Mouse (Mus musculus): ENCODE results near the gene Gsg1l.
A peak's percentile ranks its signal among the peaks of the same experiment; 100 is the strongest.

Gsg1l gene

DNA sequence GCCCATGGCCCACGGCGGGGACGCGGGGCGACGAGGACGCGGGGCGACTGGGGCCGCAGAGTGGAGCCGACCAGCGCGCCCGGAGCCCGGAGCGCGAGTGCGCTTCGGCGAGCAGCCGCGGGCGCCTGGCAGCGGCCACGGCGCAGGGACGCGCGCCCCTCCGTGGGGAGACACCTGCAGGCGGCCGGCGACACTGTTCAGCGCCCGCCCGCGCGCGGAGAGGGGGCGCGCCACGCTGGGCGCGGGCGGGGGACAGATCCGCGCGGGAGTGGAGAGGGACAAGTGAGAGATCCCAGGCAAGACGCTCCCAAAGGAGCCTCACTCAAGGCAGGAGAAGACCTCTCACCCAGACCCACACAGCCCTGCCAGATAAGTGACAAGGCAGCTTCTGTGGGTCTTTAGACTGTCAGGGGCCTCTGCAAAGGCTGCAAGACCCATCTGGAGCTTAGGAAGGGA is at the start of gene Gsg1l:
Gsg1l (minus strand) TSS at position 126 of the 456 bp plus-strand sequence.
- DNase-seq (ENCODE audit: low read depth), result no peak

DNA sequence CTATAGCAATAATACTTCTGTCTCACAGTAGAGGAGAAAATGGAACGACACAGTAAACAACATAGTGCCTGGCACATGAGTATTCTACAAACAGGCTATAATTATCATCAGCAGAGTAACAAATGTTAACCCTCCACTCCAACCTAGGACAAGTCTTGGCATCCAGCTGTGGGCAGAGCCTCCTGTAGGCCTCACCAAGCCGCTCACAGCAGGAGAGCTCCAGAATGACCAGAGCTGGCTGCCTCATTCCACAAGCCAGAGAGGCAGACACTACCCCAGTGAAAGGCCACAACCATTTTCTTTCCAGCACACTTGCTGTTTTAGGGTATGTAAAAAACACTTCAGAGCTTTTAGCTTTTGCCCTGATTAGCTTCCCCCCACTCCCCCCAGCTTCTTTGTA is 45.5 kb upstream of the Gsg1l start:
- no peak for DNase-seq (ENCODE audit: low read depth)

DNA sequence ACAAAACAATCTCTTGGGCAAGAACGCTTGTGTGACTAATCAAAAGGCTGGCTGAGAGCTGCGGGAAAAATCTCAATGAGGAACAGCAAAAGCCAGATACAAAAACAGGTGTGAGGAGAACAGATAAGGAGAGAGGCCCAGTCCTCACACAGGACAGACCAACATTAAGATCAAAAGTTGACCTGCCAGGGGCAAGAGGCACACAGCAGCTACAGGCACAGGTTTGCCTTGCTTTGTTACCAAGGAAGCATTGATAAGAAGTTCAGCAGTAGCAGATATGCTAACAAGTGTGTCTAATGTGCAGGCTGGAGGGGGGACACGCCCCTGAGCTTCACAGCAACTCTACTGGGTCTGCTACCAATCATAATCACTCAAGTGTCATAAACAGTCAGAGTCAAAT is 44.3 kb upstream of the Gsg1l start:
- no peak for DNase-seq (ENCODE audit: low read depth)

DNA sequence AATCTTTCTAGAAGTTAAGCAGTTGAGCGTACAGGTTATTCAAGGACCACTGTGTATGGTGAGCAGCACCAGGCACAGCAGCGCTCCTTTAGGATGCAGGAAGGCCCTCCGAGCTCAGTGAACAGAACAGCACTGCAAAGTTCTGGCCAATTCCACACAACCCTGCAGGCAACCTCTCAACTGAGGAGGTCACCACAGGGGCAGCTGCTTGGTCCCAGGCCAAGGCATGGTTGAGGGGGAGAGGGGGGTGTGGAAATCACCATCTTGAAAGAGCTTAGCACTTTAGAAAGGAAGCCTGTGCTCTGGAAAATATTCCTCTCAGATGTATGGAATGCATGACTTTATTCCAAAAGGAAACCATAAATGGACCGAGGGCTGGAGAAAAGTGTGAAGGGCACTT is 39.3 kb upstream of the Gsg1l start:
- no peak for DNase-seq (ENCODE audit: low read depth)

DNA sequence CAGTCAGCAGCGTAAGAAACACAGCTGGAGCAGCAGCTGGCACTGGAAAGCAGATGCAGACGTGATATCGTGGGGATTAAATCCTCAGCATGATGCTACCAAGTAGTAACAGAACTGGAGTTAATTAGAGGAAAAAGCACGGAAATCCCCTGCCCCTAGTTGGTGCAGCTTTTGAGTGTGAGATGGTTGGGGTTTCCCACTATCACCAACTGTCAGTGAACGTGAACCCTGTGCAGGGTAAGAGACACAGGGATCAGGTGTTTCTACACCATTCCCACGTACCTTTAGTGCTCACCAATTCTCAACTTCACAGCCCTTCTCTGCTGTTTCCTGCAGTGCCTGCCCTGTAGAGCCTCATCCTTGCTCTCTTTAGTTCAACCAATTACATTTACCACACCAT is 37.6 kb upstream of the Gsg1l start:
- DNase-seq (ENCODE audit: low read depth), result peak; percentile 58

DNA sequence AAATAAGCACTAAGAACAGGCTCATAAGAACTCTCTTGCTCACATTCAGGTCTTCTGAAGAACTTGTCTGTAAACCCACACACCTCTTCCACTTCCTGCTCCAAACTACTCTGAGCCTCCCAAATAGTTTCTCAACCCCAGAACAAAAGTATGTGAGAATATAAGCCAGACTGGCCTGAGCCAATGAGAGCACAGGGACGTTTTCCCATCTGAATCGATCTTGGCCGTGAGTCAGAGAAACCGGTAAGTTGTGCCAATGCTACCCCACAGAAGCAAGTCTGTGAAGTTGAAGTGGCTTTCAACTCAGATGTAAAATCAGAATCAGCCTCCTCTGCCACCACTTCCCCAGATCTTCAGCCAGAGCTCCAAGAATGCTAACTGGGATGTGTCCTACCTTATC is 31.1 kb upstream of the Gsg1l start:
- DNase-seq (ENCODE audit: low read depth), result no peak

DNA sequence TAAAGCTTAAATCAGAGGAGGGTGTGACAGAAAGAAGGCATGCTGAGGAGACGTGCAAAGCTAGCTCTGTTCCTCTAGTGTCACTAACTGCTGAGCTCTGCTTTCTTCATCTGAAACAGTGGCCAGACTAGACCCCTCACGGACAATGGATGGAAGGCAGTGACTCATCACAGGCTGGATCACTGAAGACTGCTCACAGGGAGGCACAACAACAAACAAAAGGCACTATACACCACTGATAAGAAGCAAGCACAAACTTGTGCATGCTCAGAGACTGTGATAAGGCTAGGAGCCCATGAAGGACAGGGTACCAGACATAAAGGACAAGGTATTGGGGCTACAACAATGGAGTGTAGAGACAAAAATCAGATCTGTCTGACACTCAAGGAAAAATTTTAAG is 29.0 kb upstream of the Gsg1l start:
- no peak for DNase-seq (ENCODE audit: low read depth)

DNA sequence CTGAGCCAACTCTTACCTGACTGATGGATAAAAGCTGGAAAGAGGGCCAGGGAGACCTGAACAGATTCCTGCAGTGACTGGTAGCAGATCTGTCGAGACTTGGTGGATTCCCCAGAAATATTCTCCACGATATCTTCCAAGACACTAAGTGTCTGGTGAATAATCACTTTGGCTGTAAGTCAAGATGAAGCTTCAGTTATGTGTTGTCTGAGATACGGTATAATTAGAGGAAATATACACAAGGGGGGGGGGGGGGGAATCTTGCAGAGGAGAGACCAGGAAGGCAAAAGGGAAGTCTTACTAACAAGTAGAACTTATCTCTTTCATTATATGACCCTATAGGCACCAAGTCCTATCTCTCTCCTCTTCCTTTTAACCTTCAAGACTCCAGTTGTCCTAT is 27.7 kb upstream of the Gsg1l start:
- DNase-seq (ENCODE audit: low read depth), result no peak

DNA sequence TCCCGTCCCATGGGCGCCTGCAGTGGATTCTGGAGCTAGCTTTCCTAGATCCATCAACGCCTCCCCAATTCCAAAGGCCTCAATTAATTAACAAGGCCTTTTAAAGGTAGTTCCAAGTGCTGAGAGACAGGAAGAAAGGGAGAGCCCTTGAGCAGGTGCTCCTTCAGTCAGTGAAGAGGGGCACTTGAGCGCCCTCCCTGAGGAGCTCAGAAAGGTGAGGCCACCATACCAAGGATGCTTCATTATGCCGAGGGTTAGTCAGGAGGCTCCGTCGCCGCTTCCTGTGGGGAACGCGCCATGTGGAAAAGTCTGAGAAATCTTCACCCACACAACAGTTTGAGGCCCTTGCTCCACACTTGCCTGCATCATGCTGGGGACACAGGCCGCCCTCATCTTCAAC is 18.2 kb upstream of the Gsg1l start:
- no peak for DNase-seq (ENCODE audit: low read depth)

DNA sequence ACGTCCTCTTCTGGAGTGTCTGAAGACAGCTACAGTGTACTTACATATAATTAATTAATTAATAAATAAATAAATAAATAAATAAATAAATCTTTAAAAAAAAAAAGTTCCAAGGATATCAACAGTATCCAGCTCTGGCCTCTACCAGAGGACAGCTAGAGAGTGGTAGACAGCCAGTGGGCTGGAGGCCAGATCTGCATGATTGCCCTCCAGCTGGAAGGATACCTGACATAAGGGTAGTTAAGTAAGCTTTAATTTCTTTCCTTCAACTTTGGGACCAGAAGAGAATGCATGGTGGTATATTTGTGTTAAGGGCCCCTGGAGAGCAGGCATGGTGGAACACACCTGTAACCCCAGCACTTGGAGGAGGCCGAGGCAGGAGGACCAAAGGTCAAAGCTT is 17.6 kb upstream of the Gsg1l start:
- DNase-seq (ENCODE audit: low read depth), result no peak

DNA sequence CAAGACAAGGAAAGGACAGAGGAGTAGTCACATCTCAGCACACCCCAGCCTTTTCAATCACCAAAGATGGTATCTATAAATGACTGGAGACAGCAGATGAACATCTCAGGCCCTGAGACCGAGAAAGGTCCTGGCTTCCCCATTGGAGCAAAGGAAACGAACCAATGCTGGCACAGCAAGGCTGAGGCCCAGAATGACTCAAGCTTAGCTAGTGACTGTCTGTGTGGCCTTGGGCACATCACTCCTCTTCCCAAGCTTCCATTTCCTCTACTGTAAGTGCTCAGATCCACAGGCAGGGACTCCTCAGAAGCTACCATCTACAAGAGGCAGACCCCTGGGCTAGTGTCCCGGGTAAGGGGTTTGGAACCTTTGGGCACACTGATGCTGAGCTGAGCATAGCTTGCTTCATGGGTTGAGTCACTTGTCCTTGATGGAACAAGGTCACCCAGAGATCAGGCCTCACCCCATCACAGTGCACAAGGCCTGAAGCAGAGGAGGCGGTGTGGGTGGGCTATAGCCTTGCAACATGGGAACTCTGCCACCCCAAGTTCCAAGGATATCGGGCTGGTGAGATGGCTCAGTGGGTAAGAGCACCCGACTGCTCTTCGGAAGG is 17.1 kb upstream of the Gsg1l start:
- no peak for DNase-seq (ENCODE audit: low read depth)

DNA sequence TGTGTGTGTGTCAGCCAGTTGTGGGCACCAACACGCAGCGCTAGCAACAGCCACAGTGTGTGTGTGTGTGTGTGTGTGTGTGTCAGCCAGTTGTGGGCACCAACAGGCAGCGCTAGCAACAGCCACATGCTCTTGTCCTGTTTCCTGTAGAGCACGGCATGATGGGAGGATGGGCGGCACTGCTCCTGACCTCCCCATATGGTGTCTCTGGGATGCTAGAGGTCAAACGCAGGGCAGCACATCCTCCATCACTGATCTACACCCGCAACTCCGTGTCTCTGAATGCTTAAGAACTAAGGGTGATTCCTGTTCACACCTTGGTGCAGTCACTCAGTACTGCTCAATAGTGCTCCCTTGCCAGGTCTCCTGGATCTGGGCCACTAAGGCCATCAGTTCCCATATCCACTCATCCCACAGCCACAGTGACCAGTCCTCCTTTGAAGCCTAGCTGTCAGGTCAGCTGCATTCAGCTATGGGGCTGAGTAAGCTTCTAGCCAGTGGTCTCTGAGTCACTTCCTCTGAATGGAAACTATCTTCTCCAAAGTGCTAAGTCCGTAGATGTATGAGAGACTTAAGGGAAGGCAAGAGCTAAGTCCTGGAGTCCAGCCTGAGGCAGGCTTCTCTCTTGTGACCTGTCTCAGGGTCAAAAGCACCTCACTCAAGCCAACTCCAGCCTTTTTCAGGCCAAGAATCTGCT is 15.2 kb upstream of the Gsg1l start:
- peak; percentile 32 for DNase-seq (ENCODE audit: low read depth)

DNA sequence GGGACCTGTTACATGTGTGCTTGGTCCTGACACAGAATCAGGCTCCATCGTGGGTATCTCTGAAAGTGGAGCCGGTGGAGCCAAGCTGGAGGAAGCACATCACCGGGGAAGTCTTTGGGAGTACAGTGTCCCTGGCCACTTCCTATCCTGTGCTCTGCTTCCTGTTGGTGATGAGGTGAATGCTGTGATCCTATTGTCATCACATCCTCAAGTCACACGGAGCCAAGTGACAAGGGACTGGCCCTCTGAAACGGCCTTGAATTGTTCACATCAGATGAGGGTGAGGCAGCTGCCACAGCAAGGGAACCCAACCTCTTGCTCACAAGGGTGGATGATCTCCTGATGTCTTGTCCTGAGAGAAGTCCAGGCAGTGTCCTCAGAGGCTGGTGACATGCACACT is 14.4 kb upstream of the Gsg1l start:
- no peak for DNase-seq (ENCODE audit: low read depth)

DNA sequence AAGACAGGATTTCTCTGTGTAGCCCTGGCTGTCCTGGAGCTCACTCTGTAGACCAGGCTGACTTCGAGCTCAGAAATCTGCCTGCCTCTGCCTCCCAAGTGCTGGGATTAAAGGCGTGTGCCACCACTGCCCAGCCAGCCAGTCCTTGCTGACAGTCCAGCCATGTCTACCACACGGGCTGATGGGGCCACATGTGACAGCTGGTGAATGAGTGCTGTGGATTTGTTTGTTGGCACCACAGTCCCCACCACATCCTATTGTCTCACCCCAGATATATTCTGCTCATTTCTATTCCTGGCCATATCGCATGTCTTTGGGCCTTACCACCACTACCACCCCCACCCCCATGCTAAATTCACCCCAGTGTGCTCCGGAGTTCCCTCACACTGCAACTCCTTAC is 12.5 kb upstream of the Gsg1l start:
- no peak for DNase-seq (ENCODE audit: low read depth)

DNA sequence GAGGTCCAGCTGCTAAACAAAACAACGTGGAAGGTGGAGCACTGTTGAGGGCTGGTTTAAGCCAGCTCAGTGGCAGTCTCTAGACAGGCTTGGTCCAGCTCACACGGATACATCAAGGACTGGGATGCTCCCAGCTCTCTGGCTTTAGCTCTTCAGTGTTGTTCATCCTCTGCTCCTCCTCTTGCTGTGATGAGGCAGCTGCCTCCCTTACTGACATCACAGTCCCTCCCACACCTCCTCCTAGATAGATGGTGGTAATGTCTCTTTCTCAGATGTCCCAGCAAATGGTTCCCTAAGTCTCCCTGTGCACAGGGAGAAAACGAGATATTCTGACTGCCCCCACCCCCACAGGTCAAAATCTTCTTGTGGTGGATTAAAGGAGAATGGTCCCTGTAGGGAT is 11.0 kb upstream of the Gsg1l start:
- no peak for DNase-seq (ENCODE audit: low read depth)

DNA sequence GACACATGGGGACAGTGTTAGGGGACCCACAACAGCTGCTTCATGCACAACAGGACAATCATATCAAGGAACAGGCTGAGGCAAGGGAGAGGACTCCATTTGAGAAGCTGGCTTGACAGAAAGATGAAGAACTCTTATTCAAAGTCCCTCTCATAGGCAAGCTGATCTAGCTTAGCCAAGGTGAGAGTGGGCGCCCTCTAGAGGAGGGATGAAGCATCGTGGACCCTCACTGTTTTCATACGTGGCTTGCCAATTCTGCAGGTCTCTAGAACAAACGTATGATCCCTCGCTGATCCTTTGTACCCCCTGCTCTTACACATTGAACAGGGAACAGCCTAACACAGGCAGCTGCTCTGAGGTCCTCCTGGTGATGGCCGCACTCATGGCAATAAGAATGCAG is 7.6 kb upstream of the Gsg1l start:
- DNase-seq (ENCODE audit: low read depth), result peak; percentile 77

DNA sequence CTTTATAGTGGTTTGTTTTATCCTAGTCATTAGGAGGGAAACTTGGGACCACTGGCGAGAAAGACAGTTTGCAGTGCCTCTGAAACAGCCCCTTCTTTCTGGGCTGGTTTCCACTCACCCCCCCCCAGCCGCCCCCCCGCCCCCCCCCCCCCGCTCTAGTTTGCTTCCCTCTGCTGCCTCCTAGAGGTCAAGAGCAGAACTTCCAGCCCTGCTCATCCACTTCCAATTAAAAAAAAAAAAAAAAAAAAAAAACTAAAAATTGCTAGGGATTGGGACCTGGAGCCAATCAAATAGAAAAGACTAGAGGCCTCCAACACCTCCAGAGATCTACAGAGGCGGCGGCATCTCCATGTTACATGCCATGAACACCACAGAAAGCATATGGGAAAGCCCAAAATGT is 5.9 kb upstream of the Gsg1l start:
- peak; percentile 58 for DNase-seq (ENCODE audit: low read depth)

DNA sequence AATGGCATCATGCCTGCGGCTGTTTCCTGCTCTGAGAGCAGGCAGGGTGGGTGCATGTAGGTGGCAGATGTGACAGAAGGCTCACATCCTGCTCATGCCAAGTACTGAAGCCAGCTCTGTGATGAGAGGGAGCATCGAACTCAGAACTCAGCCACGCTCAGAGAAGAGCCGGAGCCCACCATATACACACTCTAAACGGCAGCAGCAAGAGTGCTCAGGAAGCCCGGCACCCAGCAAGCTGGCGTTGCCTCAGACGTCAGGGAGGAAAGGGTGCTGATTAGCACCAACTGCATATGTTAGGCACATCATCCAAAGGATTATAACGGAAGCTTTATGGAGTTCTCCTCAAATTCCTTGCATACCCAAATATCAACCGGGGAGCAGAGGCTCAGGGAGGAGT is 5.4 kb upstream of the Gsg1l start:
- no peak for DNase-seq (ENCODE audit: low read depth)

DNA sequence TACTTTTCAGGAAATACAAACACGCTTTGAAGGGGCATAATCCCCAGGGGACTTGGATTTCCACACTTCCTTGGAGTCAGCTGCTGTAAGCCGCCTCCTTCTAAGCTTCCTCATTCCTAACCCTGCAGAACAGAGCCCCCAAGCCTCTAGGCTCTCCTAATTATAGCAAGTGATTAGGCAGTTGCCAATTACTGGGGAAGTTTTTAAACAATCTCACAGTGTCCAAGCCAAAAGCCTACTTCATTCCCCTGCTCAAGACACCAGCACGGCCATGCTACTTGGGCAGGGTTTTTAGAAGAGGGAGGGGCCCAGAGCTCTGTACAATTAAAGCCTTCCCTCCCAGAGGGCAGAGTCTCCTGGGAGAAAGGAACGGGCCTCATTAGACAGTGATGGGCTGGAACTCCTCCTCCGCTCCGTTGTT is 4.1 kb upstream of the Gsg1l start:
- no peak for DNase-seq (ENCODE audit: low read depth)

DNA sequence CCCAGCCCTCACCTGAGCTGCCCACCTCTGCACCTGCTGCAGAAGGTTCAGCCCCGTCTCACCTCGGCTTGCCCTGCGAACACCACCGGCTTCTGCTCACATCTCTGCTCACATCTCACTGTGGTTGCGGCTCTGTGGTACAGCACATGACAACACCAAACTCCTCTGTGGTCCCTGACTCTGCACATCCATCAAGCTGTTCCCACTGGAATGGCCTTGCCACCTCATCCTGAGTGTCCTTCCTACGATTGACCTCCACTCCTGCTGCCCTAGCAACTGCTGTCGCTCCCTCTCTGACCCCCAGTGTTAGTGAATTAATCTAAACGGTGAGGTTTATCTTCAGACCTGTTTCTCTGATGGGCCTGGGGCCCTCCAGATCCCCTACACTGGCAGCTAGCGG is 2.9 kb upstream of the Gsg1l start:
- DNase-seq (ENCODE audit: low read depth), result no peak

DNA sequence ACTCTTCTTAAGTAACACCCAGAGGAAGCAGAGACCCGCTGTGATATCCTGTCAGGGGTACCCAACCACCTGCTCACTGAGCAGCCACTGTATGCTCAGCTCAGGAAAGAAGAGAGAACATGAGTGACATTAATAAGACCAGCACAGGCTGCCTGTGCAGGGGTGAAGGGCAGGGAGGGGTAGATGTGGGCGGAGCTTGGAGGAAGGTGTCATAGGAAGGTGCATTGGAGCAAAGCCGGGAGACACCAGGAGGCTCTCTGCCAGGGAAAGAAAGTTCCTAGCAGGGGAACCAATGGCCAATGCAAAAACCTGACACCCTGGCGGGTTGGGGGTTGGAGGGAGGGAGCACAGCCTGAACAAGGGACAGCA is 1.8 kb upstream of the Gsg1l start:
- DNase-seq (ENCODE audit: low read depth), result no peak

DNA sequence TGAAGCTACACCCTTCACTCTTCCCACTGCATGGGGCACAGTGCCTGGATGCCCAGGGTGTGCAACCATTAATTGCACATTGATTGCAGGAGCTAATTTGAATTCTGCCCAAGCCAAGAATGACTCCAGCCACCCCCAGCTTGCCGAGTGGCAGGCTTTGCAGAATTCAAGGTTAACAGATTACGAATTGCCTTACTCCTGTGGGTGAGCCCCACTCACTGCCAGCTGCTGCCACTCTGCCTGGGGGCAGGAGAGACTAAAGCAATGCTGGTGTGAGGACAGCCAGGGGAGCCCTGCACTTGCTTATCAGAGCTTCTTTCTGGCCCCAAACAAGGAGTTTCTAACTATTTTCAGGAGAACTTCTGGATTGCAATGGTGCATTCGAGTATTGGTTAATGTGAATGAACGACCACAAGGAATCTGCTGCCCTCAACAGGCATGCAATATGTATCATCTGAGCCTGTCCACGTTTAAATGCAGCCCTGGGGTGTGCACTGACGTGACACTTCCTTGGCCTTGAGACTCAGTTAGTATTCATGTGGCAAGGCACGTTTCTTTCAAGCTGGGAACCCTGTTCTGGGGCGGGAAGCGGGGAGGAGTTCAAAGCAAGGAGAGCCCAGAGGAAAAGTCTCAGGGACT is 1.2 kb upstream of the Gsg1l start:
- no peak for DNase-seq (ENCODE audit: low read depth)

DNA sequence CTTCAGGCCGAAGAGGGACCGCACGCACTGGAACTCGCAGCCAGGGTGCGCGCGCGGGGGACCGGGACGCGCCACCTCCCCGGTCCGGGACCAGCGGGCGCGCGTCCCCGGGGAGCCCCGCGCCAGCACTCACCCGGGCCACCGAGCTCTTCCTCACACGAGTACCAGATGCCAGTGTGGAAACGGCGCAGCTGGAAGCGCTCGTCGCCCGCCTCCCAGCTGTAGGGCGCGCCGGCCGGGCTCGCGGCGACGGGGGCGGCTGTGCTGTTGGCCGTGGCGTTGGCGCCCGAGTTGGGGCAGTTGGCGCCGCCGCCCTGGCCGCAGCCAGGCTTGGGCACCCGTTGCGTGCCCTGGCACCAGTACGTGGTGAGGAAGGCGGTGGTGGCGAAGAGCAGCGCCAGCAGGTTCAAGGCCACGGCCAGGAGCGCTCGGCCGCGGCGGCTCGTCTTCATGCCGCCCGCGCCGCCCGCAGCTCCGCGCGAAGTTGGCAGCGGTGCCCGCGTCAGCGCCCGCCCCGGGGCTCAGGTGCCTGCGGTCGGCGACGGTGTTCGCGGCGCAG is 405 bp downstream of the Gsg1l start:
- DNase-seq (ENCODE audit: low read depth), result no peak

All from induced T-regulatory cell, adult 2 months (primary cell).